Mouse (Mus musculus): ENCODE data around the gene Gm498. TPM values are rescaled to one million over a fixed set of nuclear protein-coding genes. Genes with fewer than 3 reads are reported as not detected.

Gene Gm498
- total and polyA plus RNA-seq, 2 experiments from 2014 or later = not detected

GRCm38 (mm10) chr7:143891146-143891545, 24.5 kb downstream of the Gm498 start:
- Histone ChIP-seq H3K4me1 (ENCODE audit: insufficient read depth) (no peaks in the 10 kb centered on the region), H3K27me3 (ENCODE audit: insufficient read depth, low read length) (no peaks in the 10 kb centered on the region), H3K27ac (ENCODE audit: low read depth, low read length) (no peak overlapping the region), H3K4me2 (ENCODE audit: low read depth) (no peak overlapping the region), H3K9me3 (ENCODE audit: low read length) (no peaks in the 10 kb centered on the region), H3K9ac (no peak overlapping the region), H3K4me3 (ENCODE audit: low read depth, low read length) (no peak overlapping the region), H3K36me3 (ENCODE audit: insufficient read depth) (no peaks in the 10 kb centered on the region)
- no peak for ATAC-seq
- no peak for TF ChIP-seq CTCF (IDR thresholded peaks at IDR 0.05; ENCODE audit: low read depth)
- no peak for DNase-seq
- WGBS = 62% methylated on average over 2 of the region's 2 CpGs

- H3K27me3 ChIP-seq (ENCODE audit: insufficient read depth, low read length) = no peaks in the 10 kb centered on the region
- no peak overlapping the region for H3K4me2 ChIP-seq (ENCODE audit: low read depth)
- DNase-seq = no peak
- no peak for ATAC-seq
- WGBS = 47% methylated on average over 2 of the region's 2 CpGs
- H3K9me3 ChIP-seq (ENCODE audit: low read length) = no peaks in the 10 kb centered on the region
- H3K36me3 ChIP-seq (ENCODE audit: insufficient read depth) = no peaks in the 10 kb centered on the region
- no peak for TF ChIP-seq CTCF (IDR thresholded peaks at IDR 0.05; ENCODE audit: low read depth)
- H3K4me3 ChIP-seq (ENCODE audit: low read depth, low read length) = no peak overlapping the region
- no peaks in the 10 kb centered on the region for H3K4me1 ChIP-seq (ENCODE audit: insufficient read depth)
- no peak overlapping the region for H3K9ac ChIP-seq
- H3K27ac ChIP-seq (ENCODE audit: low read depth, low read length) = no peak overlapping the region
Measured at GRCm38 (mm10) chr7:143892361-143892760, 25.7 kb downstream of the Gm498 start.

- no peaks in the 10 kb centered on the region for H3K36me3 ChIP-seq (ENCODE audit: insufficient read depth)
- no peak overlapping the region for H3K27ac ChIP-seq (ENCODE audit: low read depth, low read length)
- no peaks in the 10 kb centered on the region for H3K4me1 ChIP-seq (ENCODE audit: insufficient read depth)
- peak; percentile 73 for DNase-seq
- no peaks in the 10 kb centered on the region for H3K27me3 ChIP-seq (ENCODE audit: insufficient read depth, low read length)
- no peak overlapping the region for H3K4me3 ChIP-seq (ENCODE audit: low read depth, low read length)
- TF ChIP-seq CTCF (IDR thresholded peaks at IDR 0.05; ENCODE audit: low read depth) = peak; percentile 77
- WGBS = 23% methylated on average over 2 of the region's 2 CpGs
- no peak overlapping the region for H3K4me2 ChIP-seq (ENCODE audit: low read depth)
- ATAC-seq = peak; percentile 53; the same call in 1 of the 2 replicates
- H3K9me3 ChIP-seq (ENCODE audit: low read length) = no peaks in the 10 kb centered on the region
- H3K9ac ChIP-seq = no peak overlapping the region
Measured at GRCm38 (mm10) chr7:143900667-143901066, 34.0 kb downstream of the Gm498 start.

GRCm38 (mm10) chr7:143905176-143905575, 38.5 kb downstream of the Gm498 start:
- no peaks in the 10 kb centered on the region for H3K9me3 ChIP-seq (ENCODE audit: low read length)
- DNase-seq (no peak), ATAC-seq (no peak)
- H3K9ac ChIP-seq = no peak overlapping the region
- no peak overlapping the region for H3K4me3 ChIP-seq (ENCODE audit: low read depth, low read length)
- TF ChIP-seq CTCF (IDR thresholded peaks at IDR 0.05; ENCODE audit: low read depth) = no peak
- H3K27ac ChIP-seq (ENCODE audit: low read depth, low read length) = no peak overlapping the region
- no peaks in the 10 kb centered on the region for H3K36me3 ChIP-seq (ENCODE audit: insufficient read depth)
- H3K27me3 ChIP-seq (ENCODE audit: insufficient read depth, low read length) = no peaks in the 10 kb centered on the region
- no peak overlapping the region for H3K4me2 ChIP-seq (ENCODE audit: low read depth)
- H3K4me1 ChIP-seq (ENCODE audit: insufficient read depth) = no peaks in the 10 kb centered on the region
- WGBS = 100% methylated on average over 1 of the region's 1 CpGs

- ATAC-seq = no peak; the same call in 1 of the 2 replicates
- 76% methylated on average over 3 of the region's 3 CpGs for WGBS
- DNase-seq = peak; percentile 5
Measured at GRCm38 (mm10) chr7:143905606-143906005, 39.0 kb downstream of the Gm498 start.

GRCm38 (mm10) chr7:143913611-143914010, 47.0 kb downstream of the Gm498 start:
- DNase-seq = no peak
- Histone ChIP-seq H3K4me3 (ENCODE audit: low read depth, low read length) (no peak overlapping the region), H3K4me2 (ENCODE audit: low read depth) (no peak overlapping the region), H3K9ac (no peak overlapping the region), H3K9me3 (ENCODE audit: low read length) (no peaks in the 10 kb centered on the region), H3K27me3 (ENCODE audit: insufficient read depth, low read length) (no peaks in the 10 kb centered on the region), H3K36me3 (ENCODE audit: insufficient read depth) (no peaks in the 10 kb centered on the region), H3K27ac (ENCODE audit: low read depth, low read length) (no peak overlapping the region), H3K4me1 (ENCODE audit: insufficient read depth) (no peaks in the 10 kb centered on the region)
- no peak for ATAC-seq
- no peak for TF ChIP-seq CTCF (IDR thresholded peaks at IDR 0.05; ENCODE audit: low read depth)
- 81% methylated on average over 8 of the region's 8 CpGs for WGBS

More at GRCm38 (mm10) chr7:143905606-143906005, 39.0 kb downstream of the Gm498 start:
- Histone ChIP-seq H3K4me1 (ENCODE audit: insufficient read depth) (no peaks in the 10 kb centered on the region), H3K27me3 (ENCODE audit: insufficient read depth, low read length) (no peaks in the 10 kb centered on the region), H3K4me2 (ENCODE audit: low read depth) (no peak overlapping the region), H3K9me3 (ENCODE audit: low read length) (no peaks in the 10 kb centered on the region), H3K4me3 (ENCODE audit: low read depth, low read length) (no peak overlapping the region), H3K9ac (no peak overlapping the region), H3K27ac (ENCODE audit: low read depth, low read length) (no peak overlapping the region), H3K36me3 (ENCODE audit: insufficient read depth) (no peaks in the 10 kb centered on the region)
- TF ChIP-seq CTCF (IDR thresholded peaks at IDR 0.05; ENCODE audit: low read depth) = no peak

- Histone ChIP-seq H3K36me3 (ENCODE audit: insufficient read depth) (no peaks in the 10 kb centered on the region), H3K9ac (no peak overlapping the region), H3K4me1 (ENCODE audit: insufficient read depth) (no peaks in the 10 kb centered on the region), H3K4me3 (ENCODE audit: low read depth, low read length) (no peak overlapping the region), H3K27me3 (ENCODE audit: insufficient read depth, low read length) (no peaks in the 10 kb centered on the region), H3K27ac (ENCODE audit: low read depth, low read length) (no peak overlapping the region), H3K4me2 (ENCODE audit: low read depth) (no peak overlapping the region), H3K9me3 (ENCODE audit: low read length) (no peaks in the 10 kb centered on the region)
- no peak for DNase-seq
- TF ChIP-seq CTCF (IDR thresholded peaks at IDR 0.05; ENCODE audit: low read depth) = no peak
- WGBS = 85% methylated on average over 3 of the region's 3 CpGs
- no peak for ATAC-seq
Measured at GRCm38 (mm10) chr7:143919031-143919679, 52.5 kb downstream of the Gm498 start.

Measured in forebrain, postnatal 0 days (tissue).